Mouse (Mus musculus): Measurements from ENCODE around the gene Gm2a.
"Not testable (repeated sequence)": the region's sequence is repeated elsewhere in the genome, so short reads cannot be mapped to it uniquely, and the experiment has no call there.

The Gm2a gene

GRCm38 (mm10) chr11:55098189-55098915 lies 437 bp downstream of the Gm2a start:
- peak in 1 of 2 experiments; percentile 19 for DNase-seq

- no peak for DNase-seq
Measured at GRCm38 (mm10) chr11:55099019-55099771, 1.3 kb downstream of the Gm2a start.

- DNase-seq: no peak
Measured at GRCm38 (mm10) chr11:55099868-55100267, 2.0 kb downstream of the Gm2a start.

GRCm38 (mm10) chr11:55102015-55102414 lies 4.1 kb downstream of the Gm2a start:
- DNase-seq: no peak

GRCm38 (mm10) chr11:55103229-55103628 lies 5.3 kb downstream of the Gm2a start:
- peak; percentile 79 to 88 for DNase-seq

GRCm38 (mm10) chr11:55105389-55105788 lies 7.5 kb downstream of the Gm2a start:
- peak; percentile 88 to 92 for DNase-seq

- DNase-seq: no peak
Measured at GRCm38 (mm10) chr11:55106636-55107035, 8.7 kb downstream of the Gm2a start.

GRCm38 (mm10) chr11:55109521-55110300 lies 11.8 kb downstream of the Gm2a start:
- DNase-seq: no peak

GRCm38 (mm10) chr11:55110566-55111169 lies 12.8 kb downstream of the Gm2a start:
- no peak for DNase-seq

- no peak for DNase-seq
Measured at GRCm38 (mm10) chr11:55113209-55113860, 15.4 kb downstream of the Gm2a start.

- DNase-seq: not testable (repeated sequence)
Measured at GRCm38 (mm10) chr11:55113861-55114250, 15.9 kb downstream of the Gm2a start.

GRCm38 (mm10) chr11:55114291-55114690 lies 16.4 kb downstream of the Gm2a start:
- no peak for DNase-seq

- DNase-seq: no peak
Measured at GRCm38 (mm10) chr11:55116004-55116403, 18.1 kb downstream of the Gm2a start.

- DNase-seq: no peak
Measured at GRCm38 (mm10) chr11:55117031-55117430, 19.1 kb downstream of the Gm2a start.

- DNase-seq: no peak
Measured at GRCm38 (mm10) chr11:55120279-55120678, 22.4 kb downstream of the Gm2a start.

- DNase-seq: no peak
Measured at GRCm38 (mm10) chr11:55120821-55121271, 22.9 kb downstream of the Gm2a start.

- no peak for DNase-seq
Measured at GRCm38 (mm10) chr11:55121430-55121829, 23.5 kb downstream of the Gm2a start.

GRCm38 (mm10) chr11:55126663-55127062 lies 28.7 kb downstream of the Gm2a start:
- no peak for DNase-seq

- DNase-seq: no peak
Measured at GRCm38 (mm10) chr11:55127937-55128336, 30.0 kb downstream of the Gm2a start.

- no peak for DNase-seq
Measured at GRCm38 (mm10) chr11:55128411-55128810, 30.5 kb downstream of the Gm2a start.

- DNase-seq: no peak
Measured at GRCm38 (mm10) chr11:55131077-55131742, 33.3 kb downstream of the Gm2a start.

- no peak for DNase-seq
Measured at GRCm38 (mm10) chr11:55131946-55132345, 34.0 kb downstream of the Gm2a start.

All from kidney, postnatal 25 days (tissue).